Mouse (Mus musculus) kidney, adult 2 months (tissue): ENCODE data around the gene Cnksr1.
A peak's percentile ranks its signal among the peaks of the same experiment; 100 is the strongest.

ENCODE experiments used
- CTCF ChIP-seq: fragments of 200-500 bp; conservative IDR thresholded peaks from 2 replicates; pipeline ENCODE4 v1.5.1; 2011; ENCODE audit warnings: low read depth, mild to moderate bottlenecking, control low read depth, low read length, moderate library complexity, mixed read lengths; ENCODE audit not compliant: insufficient read depth, insufficient read length
- POLR2A ChIP-seq: fragments of 200-500 bp; IDR thresholded peaks from one replicate; pipeline ENCODE4 v1.6.1; 2011; ENCODE audit warnings: low read depth, low read length, control low read depth

DNA sequence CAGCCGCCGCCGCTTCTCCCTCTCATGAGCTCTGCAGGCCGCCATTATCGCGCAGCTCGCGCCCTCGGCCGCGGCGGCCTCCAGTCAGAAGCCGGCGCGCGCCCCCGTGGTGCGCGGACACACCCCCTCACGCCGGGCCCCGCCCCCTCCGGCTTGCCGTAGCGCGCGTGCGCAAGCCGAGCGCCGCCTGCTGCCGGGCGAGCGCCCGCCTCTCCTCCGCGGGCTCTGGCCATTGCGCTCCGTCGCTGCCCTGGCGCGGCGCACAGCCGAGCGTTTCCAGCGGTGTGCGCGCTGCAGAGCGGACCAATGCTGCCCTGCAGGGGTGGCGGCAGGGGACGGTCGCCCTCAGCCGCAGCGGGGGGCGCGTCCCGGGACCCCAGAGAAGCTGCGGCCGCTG is 49.0 kb upstream of the Cnksr1 start:
- TF ChIP-seq CTCF (0 out of 2 replicates have a peak, but pooled peaks have one; percentile 20), POLR2A (peak; percentile 13)
